Mouse (Mus musculus) liver, embryonic 16.5 days (tissue): ENCODE measurements around the gene Vapb. TPM values are rescaled to one million over a fixed set of nuclear protein-coding genes. Genes with fewer than 3 reads are reported as not detected.
"Not testable (repeated sequence)": the region's sequence is repeated elsewhere in the genome, so short reads cannot be mapped to it uniquely, and the experiment has no call there.

Experiments used
- ATAC-seq: fragments of 200-750 bp; cut with Nextera tagmentation; 2 replicates; pipeline ENCODE4 v1.8.0; 2017; ENCODE audit warnings: low read depth, mild to moderate bottlenecking, moderate number of reproducible peaks, moderate library complexity
- H3K27ac ChIP-seq: fragments of 300-500 bp; sonication (generic); 2 replicates; pipeline ENCODE4 v1.5.1; 2014; ENCODE audit warnings: mild to moderate bottlenecking, low read length
- H3K27me3 ChIP-seq: fragments of 300-500 bp; sonication (generic); 2 replicates; pipeline ENCODE4 v1.6.1; 2014; ENCODE audit warnings: low read depth, low read length, mixed read lengths; ENCODE audit not compliant: control insufficient read depth, insufficient read depth
- H3K36me3 ChIP-seq: fragments of 300-500 bp; sonication (generic); 2 replicates; pipeline ENCODE4 v1.6.1; 2014; ENCODE audit warnings: mild to moderate bottlenecking; ENCODE audit not compliant: control insufficient read depth, insufficient read depth
- H3K4me1 ChIP-seq: fragments of 300-500 bp; sonication (generic); 2 replicates; pipeline ENCODE4 v1.6.1; 2014; ENCODE audit warnings: low read depth, low read length, mixed read lengths; ENCODE audit not compliant: control insufficient read depth
- H3K4me2 ChIP-seq: fragments of 300-500 bp; sonication (generic); 2 replicates; pipeline ENCODE4 v1.6.1; 2014; ENCODE audit warnings: low read depth, low read length, mixed read lengths
- H3K4me3 ChIP-seq: fragments of 300-500 bp; sonication (generic); 2 replicates; pipeline ENCODE4 v1.5.1; 2014; ENCODE audit warnings: low read depth, mild to moderate bottlenecking, low read length
- H3K9ac ChIP-seq: fragments of 300-500 bp; sonication (generic); 2 replicates; pipeline ENCODE4 v1.6.1; 2014; ENCODE audit warnings: low read depth, low read length
- H3K9me3 ChIP-seq: fragments of 300-500 bp; sonication (generic); replicated peaks from 2 replicates; pipeline ENCODE4 v1.6.1; 2016; ENCODE audit warnings: low read length; ENCODE audit not compliant: control insufficient read depth
- WGBS: fragments of 180-500 bp; shearing (Covaris S2); extraction: QIAGEN DNeasy Blood & Tissue Kit; methylation state at CpG from one replicate; pipeline ENCODE4 v1.1.7; 2014; ENCODE audit not compliant: insufficient replicate concordance; 5-methylcytosine and 5-hydroxymethylcytosine counted together
- polyA plus RNA-seq: library from polyadenylated mRNA; unstranded; fragments of >200 nt; fragmentation: Nextera tagmentation; extraction: Ambion mirVana; gene quantifications from 2 replicates; pipeline ENCODE4 v1.2.1, GENCODE M21; 2015

The Vapb gene
- polyA plus RNA-seq, 1 experiment from 2014 or later = 6.0 TPM

- H3K4me3 ChIP-seq = no peak overlapping the region
- ATAC-seq = no peak
- no peaks in the 10 kb centered on the region for H3K27me3 ChIP-seq
- H3K9ac ChIP-seq = no peak overlapping the region
- H3K4me1 ChIP-seq = no peaks in the 10 kb centered on the region
- peaks cover 2% of the 10 kb centered on the region for H3K36me3 ChIP-seq
- no peak overlapping the region for H3K27ac ChIP-seq
- H3K4me2 ChIP-seq = no peak overlapping the region
- WGBS = 67% methylated on average over 6 of the region's 6 CpGs
- H3K9me3 ChIP-seq = no peaks in the 10 kb centered on the region
Measured at GRCm38 (mm10) chr2:173710193-173710592, 27.1 kb upstream of the Vapb start.

DNA sequence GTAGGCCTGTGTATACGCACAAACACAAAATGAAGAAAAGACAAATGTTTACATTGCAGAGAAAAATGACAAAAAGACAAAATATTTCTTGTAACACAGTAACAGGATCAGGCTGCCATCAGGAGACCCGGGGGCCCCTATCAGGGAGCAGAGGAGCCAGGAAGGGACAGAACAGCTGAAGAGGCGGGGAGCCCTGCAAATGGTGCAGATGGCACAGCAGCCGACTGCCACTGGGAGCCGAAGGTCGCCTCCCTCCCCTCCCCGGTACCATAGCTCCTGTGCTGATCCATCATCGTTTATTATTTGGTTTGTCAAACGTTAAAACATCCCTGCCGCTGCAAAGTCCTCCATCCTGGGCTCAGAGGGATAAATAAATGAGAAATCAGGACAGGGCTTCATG lies 24.7 kb upstream of the Vapb start:
- Histone ChIP-seq H3K9ac (no peak overlapping the region), H3K4me3 (no peak overlapping the region), H3K27ac (no peak overlapping the region), H3K4me2 (no peak overlapping the region), H3K4me1 (no peaks in the 10 kb centered on the region), H3K27me3 (no peaks in the 10 kb centered on the region), H3K9me3 (no peaks in the 10 kb centered on the region), H3K36me3 (no peaks in the 10 kb centered on the region; the same call in 1 of the 2 replicates)
- WGBS = 58% methylated on average over 10 of the region's 10 CpGs
- no peak for ATAC-seq

DNA sequence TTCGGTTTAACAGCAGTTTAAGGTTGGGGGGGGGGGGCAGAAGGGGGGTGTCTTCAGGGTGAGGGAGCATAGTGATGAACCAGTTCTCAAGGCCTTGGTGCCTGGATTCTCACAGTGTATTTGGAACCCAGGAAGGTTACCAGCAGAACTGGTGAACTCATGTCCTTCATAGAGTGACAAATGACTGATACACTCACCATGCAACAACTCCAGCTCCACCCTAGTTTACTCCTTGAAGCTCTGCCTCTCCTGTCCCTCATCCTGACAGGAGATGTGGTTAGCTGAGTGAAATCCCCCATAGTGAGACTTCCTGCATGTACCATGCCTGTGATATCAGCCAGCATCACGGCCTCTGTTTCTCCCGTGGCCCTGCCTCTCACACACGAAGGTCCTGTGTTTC lies 24.1 kb upstream of the Vapb start:
- Histone ChIP-seq H3K4me2 (no peak overlapping the region), H3K9me3 (no peaks in the 10 kb centered on the region), H3K4me3 (no peak overlapping the region), H3K4me1 (no peaks in the 10 kb centered on the region), H3K9ac (no peak overlapping the region), H3K27ac (no peak overlapping the region), H3K27me3 (no peaks in the 10 kb centered on the region), H3K36me3 (no peaks in the 10 kb centered on the region)
- 57% methylated on average over 4 of the region's 4 CpGs for WGBS
- no peak for ATAC-seq

DNA sequence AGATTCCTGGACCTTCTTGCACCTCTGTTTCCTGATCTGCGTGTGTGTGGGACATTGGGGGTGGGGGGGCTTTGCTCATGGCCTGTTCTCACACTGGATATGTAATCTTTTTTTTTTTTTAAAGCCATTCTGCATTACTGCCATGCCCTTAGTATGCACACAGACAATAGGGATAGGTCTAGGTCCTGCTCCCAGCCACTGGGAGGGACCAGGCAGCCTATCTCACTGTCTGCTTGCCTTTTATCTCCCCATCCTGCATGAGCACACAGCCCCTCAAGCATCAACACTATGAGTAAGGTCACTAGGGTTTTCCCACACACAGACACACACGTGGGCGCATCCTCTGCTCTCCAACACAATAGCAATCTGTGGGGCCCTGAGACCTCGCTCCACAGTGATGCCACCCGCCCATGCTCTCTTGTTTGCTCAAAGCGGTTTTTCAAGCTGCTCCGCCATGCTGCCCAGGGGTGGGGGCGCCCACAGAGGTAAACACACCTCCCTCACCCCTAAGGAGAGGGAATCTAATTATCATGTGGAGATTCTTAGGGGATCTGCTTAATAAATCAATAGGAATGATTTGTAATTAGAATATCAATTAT lies 22.6 kb upstream of the Vapb start:
- 62% methylated on average over 8 of the region's 8 CpGs for WGBS
- Histone ChIP-seq H3K9me3 (no peaks in the 10 kb centered on the region), H3K36me3 (no peaks in the 10 kb centered on the region), H3K4me1 (no peaks in the 10 kb centered on the region), H3K27me3 (no peaks in the 10 kb centered on the region), H3K4me2 (no peak overlapping the region), H3K27ac (no peak overlapping the region), H3K4me3 (no peak overlapping the region), H3K9ac (no peak overlapping the region)
- no peak for ATAC-seq

GRCm38 (mm10) chr2:173716966-173717365 lies 20.3 kb upstream of the Vapb start:
- no peaks in the 10 kb centered on the region for H3K27me3 ChIP-seq
- WGBS = 72% methylated on average over 5 of the region's 5 CpGs
- no peaks in the 10 kb centered on the region for H3K9me3 ChIP-seq
- no peak overlapping the region for H3K4me2 ChIP-seq
- no peak overlapping the region for H3K4me3 ChIP-seq
- H3K9ac ChIP-seq = no peak overlapping the region
- H3K4me1 ChIP-seq = no peaks in the 10 kb centered on the region
- ATAC-seq = no peak
- H3K36me3 ChIP-seq = no peaks in the 10 kb centered on the region
- no peak overlapping the region for H3K27ac ChIP-seq

DNA sequence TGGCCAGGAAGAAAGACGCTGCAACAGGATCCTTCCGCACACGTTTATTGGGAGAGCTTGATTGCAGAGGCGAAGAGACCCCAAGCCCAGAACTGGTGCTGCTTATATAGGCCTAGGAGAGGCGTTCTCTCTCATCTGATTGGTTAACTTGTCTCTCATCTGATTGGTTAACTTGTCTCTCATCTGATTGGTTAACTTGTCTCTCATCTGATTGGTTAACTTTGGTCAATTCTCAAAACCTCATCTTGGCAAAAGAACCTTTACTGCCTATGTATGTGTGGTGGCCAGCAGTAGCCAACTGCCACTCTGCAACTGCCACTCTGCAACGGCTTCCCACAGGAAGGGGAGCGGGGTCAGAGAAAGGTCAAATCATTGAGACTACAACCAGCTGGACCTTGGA lies 18.2 kb upstream of the Vapb start, which contains the start of gene 1700010B08Rik:
Gene 1700010B08Rik, plus strand, starts transcription at position 301 of the 400 bp plus-strand sequence.
- ATAC-seq, H3K9me3 ChIP-seq, H3K27ac ChIP-seq, H3K4me3 ChIP-seq, H3K27me3 ChIP-seq, H3K9ac ChIP-seq, H3K4me1 ChIP-seq, H3K36me3 ChIP-seq, H3K4me2 ChIP-seq: not testable (repeated sequence)
- WGBS = 75% methylated on average over 6 of the region's 7 CpGs

- no peak overlapping the region for H3K4me2 ChIP-seq
- H3K4me3 ChIP-seq = no peak overlapping the region
- no peak overlapping the region for H3K27ac ChIP-seq
- no peak overlapping the region for H3K9ac ChIP-seq
- H3K9me3 ChIP-seq = no peaks in the 10 kb centered on the region
- H3K27me3 ChIP-seq = no peaks in the 10 kb centered on the region
- ATAC-seq = no peak
- 61% methylated on average over 11 of the region's 11 CpGs for WGBS
- H3K36me3 ChIP-seq = no peaks in the 10 kb centered on the region
- no peaks in the 10 kb centered on the region for H3K4me1 ChIP-seq
Measured at GRCm38 (mm10) chr2:173722251-173722857, 15.0 kb upstream of the Vapb start.

DNA sequence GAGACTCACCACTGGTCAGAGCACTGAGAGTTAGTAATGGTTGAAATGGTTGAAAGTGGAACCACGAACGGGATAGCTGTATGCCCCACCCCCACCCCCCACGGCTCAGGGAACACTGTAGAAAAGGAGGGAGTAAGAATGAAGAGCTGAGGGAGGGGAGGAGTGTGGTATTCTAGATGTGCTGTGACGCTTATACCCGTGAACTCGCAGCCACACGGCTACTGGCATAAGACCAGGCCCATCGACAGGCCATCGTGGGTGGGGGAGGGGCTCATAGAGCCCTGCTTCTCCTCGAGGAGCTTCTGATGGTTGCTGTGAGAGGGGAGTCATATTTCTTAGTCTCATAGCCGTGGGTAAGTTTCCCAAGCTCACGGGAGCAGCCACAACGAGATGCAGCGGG lies 12.9 kb upstream of the Vapb start:
- Histone ChIP-seq H3K4me3 (no peak overlapping the region), H3K4me2 (no peak overlapping the region), H3K27me3 (no peaks in the 10 kb centered on the region), H3K36me3 (no peaks in the 10 kb centered on the region), H3K9ac (no peak overlapping the region), H3K27ac (no peak overlapping the region), H3K4me1 (no peaks in the 10 kb centered on the region), H3K9me3 (no peaks in the 10 kb centered on the region)
- 63% methylated on average over 14 of the region's 14 CpGs for WGBS
- ATAC-seq = no peak

GRCm38 (mm10) chr2:173724940-173725807 lies 12.1 kb upstream of the Vapb start:
- H3K27me3 ChIP-seq = no peaks in the 10 kb centered on the region
- no peak overlapping the region for H3K27ac ChIP-seq
- H3K36me3 ChIP-seq = no peaks in the 10 kb centered on the region
- 61% methylated on average over 15 of the region's 15 CpGs for WGBS
- peak; percentile 45; the same call in 1 of the 2 replicates for ATAC-seq
- no peak overlapping the region for H3K9ac ChIP-seq
- H3K4me2 ChIP-seq = no peak overlapping the region
- H3K4me3 ChIP-seq = no peak overlapping the region
- no peaks in the 10 kb centered on the region for H3K9me3 ChIP-seq
- no peaks in the 10 kb centered on the region for H3K4me1 ChIP-seq
